Mouse (Mus musculus) limb, embryonic 14.5 days (tissue): Measurements from ENCODE around the gene Slc25a53. TPM values are rescaled to one million over a fixed set of nuclear protein-coding genes. Genes with fewer than 3 reads are reported as not detected.
"Not testable (repeated sequence)": the region's sequence is repeated elsewhere in the genome, so short reads cannot be mapped to it uniquely, and the experiment has no call there.

Experiments used
- ATAC-seq: fragments of 200-750 bp; cut with Nextera tagmentation; 2 replicates; pipeline ENCODE4 v1.8.0; 2017; ENCODE audit warnings: low read depth, moderate number of reproducible peaks, moderate TSS enrichment; ENCODE audit not compliant: low FRiP score
- DNase-seq: peaks from one replicate; pipeline ENCODE4 v3.0.0-alpha.2; 2015; ENCODE audit warnings: low spot score
- H3K27ac ChIP-seq: fragments of 300-500 bp; sonication (generic); replicated peaks from 2 replicates; pipeline ENCODE4 v1.5.1; 2014; ENCODE audit warnings: low read depth, mild to moderate bottlenecking, low read length, moderate library complexity, mixed read lengths
- H3K27me3 ChIP-seq: fragments of 300-500 bp; sonication (generic); 2 replicates; pipeline ENCODE4 v1.6.1; 2014; ENCODE audit warnings: low read length, mixed read lengths; ENCODE audit not compliant: control insufficient read depth, insufficient read depth
- H3K36me3 ChIP-seq: fragments of 300-500 bp; sonication (generic); 2 replicates; pipeline ENCODE4 v1.6.1; 2014; ENCODE audit warnings: mild to moderate bottlenecking, low read length, moderate library complexity, mixed read lengths; ENCODE audit not compliant: control insufficient read depth, insufficient read depth
- H3K4me1 ChIP-seq: fragments of 300-500 bp; sonication (generic); 2 replicates; pipeline ENCODE4 v1.6.1; 2014; ENCODE audit warnings: antibody characterized with exemption, low read length, mixed read lengths; ENCODE audit not compliant: control insufficient read depth, insufficient read depth
- H3K4me2 ChIP-seq: fragments of 300-500 bp; sonication (generic); replicated peaks from 2 replicates; pipeline ENCODE4 v1.6.1; 2014; ENCODE audit warnings: low read depth, mild to moderate bottlenecking, low read length, moderate library complexity; ENCODE audit not compliant: severe bottlenecking
- H3K4me3 ChIP-seq: fragments of 300-500 bp; sonication (generic); replicated peaks from 2 replicates; pipeline ENCODE4 v1.5.1; 2014; ENCODE audit warnings: low read length
- H3K9ac ChIP-seq: fragments of 300-500 bp; sonication (generic); 2 replicates; pipeline ENCODE4 v1.6.1; 2014; ENCODE audit warnings: mild to moderate bottlenecking, low read depth, low read length, moderate library complexity; ENCODE audit not compliant: severe bottlenecking
- H3K9me3 ChIP-seq: fragments of 300-500 bp; sonication (generic); 2 replicates; pipeline ENCODE4 v1.6.1; 2016; ENCODE audit warnings: low read length; ENCODE audit not compliant: control insufficient read depth
- POLR2A ChIP-seq: fragments of 200-500 bp; IDR thresholded peaks from 2 replicates; pipeline ENCODE4 v1.8.0; 2012; ENCODE audit warnings: inconsistent platforms, mild to moderate bottlenecking, moderate library complexity, borderline replicate concordance; ENCODE audit not compliant: insufficient read depth, insufficient read length; ENCODE audit errors: extremely low read depth
- WGBS: fragments of 180-500 bp; shearing (Covaris S2); extraction: QIAGEN DNeasy Blood & Tissue Kit; methylation state at CpG from one replicate; pipeline ENCODE4 v1.1.7; 2014; 5-methylcytosine and 5-hydroxymethylcytosine counted together
- polyA plus RNA-seq, 2 experiments: library from polyadenylated mRNA; depleted of rRNA in 1 of 2; stranded (reverse) in 1 of 2; unstranded in 1 of 2; fragments of >200 nt; fragmentation: Nextera tagmentation in 1 of 2; extraction: Ambion mirVana in 1 of 2; gene quantifications; 2 replicates each; pipeline versions ENCODE4 v1.2.1 to v1.2.3; 2012 to 2014

Slc25a53 gene
- polyA plus RNA-seq, 2 experiments, result 10.8 to 13.7 TPM

DNA sequence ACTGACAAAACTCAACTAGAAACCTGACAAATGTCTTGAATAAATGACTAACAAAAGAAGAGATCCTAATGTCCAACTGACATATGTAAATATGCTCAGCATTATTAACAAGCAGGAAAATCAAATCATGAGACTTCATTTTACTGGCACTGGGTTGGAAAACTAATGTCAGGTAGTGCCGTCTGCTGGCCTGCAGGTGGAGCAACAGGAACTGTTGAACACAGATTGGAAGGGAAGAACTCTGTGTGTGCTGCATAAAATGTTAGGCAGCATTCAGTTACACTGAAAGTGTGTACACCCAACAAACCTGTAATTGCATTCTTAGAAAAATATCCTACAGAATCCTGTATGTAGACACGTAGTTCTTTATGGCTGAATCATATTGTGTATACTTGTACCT lies 78.4 kb downstream of the Slc25a53 start:
- no peak overlapping the region for H3K27ac ChIP-seq

DNA sequence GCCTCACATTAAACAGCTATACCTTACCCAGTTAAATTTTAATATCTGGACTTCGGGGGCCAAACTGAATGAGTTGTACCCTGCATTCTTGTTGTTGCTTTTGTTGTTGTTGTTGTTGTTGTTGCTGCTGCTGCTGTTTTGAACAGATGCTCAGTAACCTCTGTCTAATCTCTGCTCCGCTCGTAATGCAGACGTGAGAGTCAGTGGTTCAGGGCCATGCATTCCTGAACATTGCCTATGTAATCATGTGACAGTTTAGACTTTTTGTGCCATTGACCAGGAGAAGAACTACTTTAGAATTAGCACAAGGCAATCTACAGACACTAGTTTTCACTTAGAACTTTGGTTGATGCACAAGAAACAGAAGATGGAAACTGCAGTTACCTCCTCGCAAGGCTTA lies 79.8 kb downstream of the Slc25a53 start:
- not testable (repeated sequence) for H3K27me3 ChIP-seq, DNase-seq, H3K9me3 ChIP-seq, H3K9ac ChIP-seq, H3K36me3 ChIP-seq, ATAC-seq, H3K4me1 ChIP-seq, H3K27ac ChIP-seq
- 67% methylated on average over 5 of the region's 5 CpGs for WGBS
- peak overlapping the region; percentile 35 for H3K4me2 ChIP-seq
- H3K4me3 ChIP-seq, result peak overlapping the region; percentile 27; the same call in 1 of the 2 replicates

More for the DNA sequence above, 78.4 kb downstream of the Slc25a53 start:
- no peaks in the 10 kb centered on the region for H3K27me3 ChIP-seq
- no peak for TF ChIP-seq POLR2A
- 18% methylated on average over 2 of the region's 2 CpGs for WGBS
- H3K4me1 ChIP-seq, result no peaks in the 10 kb centered on the region
- no peak overlapping the region for H3K4me2 ChIP-seq
- no peak overlapping the region for H3K9ac ChIP-seq
- H3K4me3 ChIP-seq, result no peak overlapping the region
- no peaks in the 10 kb centered on the region for H3K36me3 ChIP-seq
- no peak for ATAC-seq
- H3K9me3 ChIP-seq, result no peaks in the 10 kb centered on the region
- DNase-seq, result no peak

DNA sequence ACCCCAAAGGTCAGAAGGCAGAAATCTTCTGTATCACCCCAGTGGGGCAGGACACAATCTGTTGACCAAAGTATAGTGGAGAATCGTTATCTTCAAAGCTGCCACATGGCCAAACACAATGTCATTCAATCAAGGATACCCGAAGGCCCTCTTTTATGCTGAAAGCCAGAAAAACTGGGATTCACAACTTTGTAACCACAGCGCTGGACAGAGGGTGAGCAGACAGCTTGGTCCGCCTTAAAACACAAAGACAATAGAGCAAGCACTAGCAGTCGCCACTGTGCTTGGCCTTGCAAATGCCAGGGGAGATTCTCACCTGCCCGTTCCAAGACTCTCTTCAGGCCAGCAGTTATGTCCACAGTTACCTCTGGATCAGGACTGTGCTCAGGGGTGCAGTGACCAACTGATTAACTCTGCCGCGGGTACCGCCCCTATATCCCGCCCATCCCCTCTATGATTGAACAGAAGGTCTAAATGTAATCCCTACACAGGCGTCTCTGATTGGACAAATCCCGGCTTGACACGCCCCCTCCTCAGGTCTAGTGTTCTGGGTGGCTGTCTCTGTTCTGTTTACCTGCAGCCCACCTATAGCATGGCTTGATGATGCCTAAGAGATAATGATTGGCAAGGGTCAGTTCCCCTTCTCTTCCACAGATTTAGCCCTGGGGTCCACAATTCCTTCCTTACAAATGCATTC lies 80.4 kb downstream of the Slc25a53 start:
- H3K4me3 ChIP-seq, result peak overlapping the region; percentile 27
- H3K4me2 ChIP-seq, result peak overlapping the region; percentile 38
- not testable (repeated sequence) for H3K27me3 ChIP-seq, H3K9ac ChIP-seq, H3K9me3 ChIP-seq, H3K36me3 ChIP-seq, H3K4me1 ChIP-seq, H3K27ac ChIP-seq
- WGBS, result 28% methylated on average over 13 of the region's 13 CpGs
- DNase-seq (peak; percentile 52), ATAC-seq (peak; percentile 96)

DNA sequence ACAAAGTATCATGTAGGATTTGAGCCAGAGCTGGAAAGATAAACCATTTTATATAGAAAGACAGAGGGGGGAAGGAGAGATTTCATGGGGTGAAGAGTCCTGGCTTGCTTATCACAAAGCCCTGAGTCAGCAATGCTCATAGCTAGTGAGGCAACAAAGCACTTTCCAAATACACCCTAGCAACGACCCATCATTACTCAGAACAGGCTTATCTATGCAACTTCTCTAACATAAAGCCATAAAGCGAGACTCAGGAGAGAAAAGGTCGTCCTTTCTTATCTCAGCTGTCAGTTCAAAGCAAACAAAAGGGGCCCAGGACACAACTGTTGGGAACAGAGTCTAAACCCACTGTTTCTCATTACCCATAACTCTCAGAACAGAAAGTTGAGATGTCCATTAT lies 100.1 kb downstream of the Slc25a53 start:
- Histone ChIP-seq H3K4me3 (no peak overlapping the region), H3K27me3 (no peaks in the 10 kb centered on the region), H3K4me1 (no peaks in the 10 kb centered on the region), H3K9me3 (no peaks in the 10 kb centered on the region), H3K27ac (no peak overlapping the region), H3K4me2 (no peak overlapping the region), H3K36me3 (no peaks in the 10 kb centered on the region), H3K9ac (no peak overlapping the region)
- TF ChIP-seq POLR2A, result no peak
- ATAC-seq (no peak), DNase-seq (no peak)
- WGBS, result 39% methylated on average over 3 of the region's 3 CpGs

Other genes starting within 250 kb of the Slc25a53 start
- 16.1 and 16.9 TPM in 2 replicates for gene Plp1, start 215.6 kb downstream of the Slc25a53 start, polyA plus RNA-seq (2012; rRNA removed)
- 5.8 and 6.2 TPM in 2 replicates for gene Plp1, start 215.6 kb downstream of the Slc25a53 start, polyA plus RNA-seq (2014; fragmentation: Nextera tagmentation; extraction: Ambion mirVana)
- 0.09 and 0.16 TPM in 2 replicates for gene Rab9b, start 169.5 kb downstream of the Slc25a53 start, polyA plus RNA-seq (2012; rRNA removed)
- 0.23 and 0.44 TPM in 2 replicates for gene Rab9b, start 169.5 kb downstream of the Slc25a53 start, polyA plus RNA-seq (2014; fragmentation: Nextera tagmentation; extraction: Ambion mirVana)
- gene H2bfm, start 111.0 kb downstream of the Slc25a53 start, polyA plus RNA-seq (2012; rRNA removed), result not detected in 2 replicates
- not detected in 2 replicates for gene H2bfm, start 111.0 kb downstream of the Slc25a53 start, polyA plus RNA-seq (2014; fragmentation: Nextera tagmentation; extraction: Ambion mirVana)
- 13.4 and 19.8 TPM in 2 replicates for gene Tmsb15b2, start 62.8 kb downstream of the Slc25a53 start, polyA plus RNA-seq (2012; rRNA removed)
- gene Tmsb15b2, start 62.8 kb downstream of the Slc25a53 start, polyA plus RNA-seq (2014; fragmentation: Nextera tagmentation; extraction: Ambion mirVana), result 51.9 and 55.5 TPM in 2 replicates
- gene Tmsb15l, start 61.4 kb downstream of the Slc25a53 start, polyA plus RNA-seq (2012; rRNA removed), result 4.8 and 8.3 TPM in 2 replicates
- 5.3 and 6.6 TPM in 2 replicates for gene Tmsb15l, start 61.4 kb downstream of the Slc25a53 start, polyA plus RNA-seq (2014; fragmentation: Nextera tagmentation; extraction: Ambion mirVana)
- 6.3 and 11.3 TPM in 2 replicates for gene Tmsb15b1, start 61.4 kb downstream of the Slc25a53 start, polyA plus RNA-seq (2012; rRNA removed)
- 28.5 and 30.8 TPM in 2 replicates for gene Tmsb15b1, start 61.4 kb downstream of the Slc25a53 start, polyA plus RNA-seq (2014; fragmentation: Nextera tagmentation; extraction: Ambion mirVana)
- 11.4 TPM in 2 replicates for gene Zcchc18, start 45.1 kb downstream of the Slc25a53 start, polyA plus RNA-seq (2012; rRNA removed)
- 17.1 and 21.3 TPM in 2 replicates for gene Zcchc18, start 45.1 kb downstream of the Slc25a53 start, polyA plus RNA-seq (2014; fragmentation: Nextera tagmentation; extraction: Ambion mirVana)
- 2.5 and 2.7 TPM in 2 replicates for gene Fam199x, start 11.3 kb upstream of the Slc25a53 start, polyA plus RNA-seq (2012; rRNA removed)
- 6.7 and 7.8 TPM in 2 replicates for gene Fam199x, start 11.3 kb upstream of the Slc25a53 start, polyA plus RNA-seq (2014; fragmentation: Nextera tagmentation; extraction: Ambion mirVana)
- 0.11 TPM in 1 of 2 replicates, not detected in the other for gene Esx1, start 83.8 kb upstream of the Slc25a53 start, polyA plus RNA-seq (2012; rRNA removed)
- not detected in 2 replicates for gene Esx1, start 83.8 kb upstream of the Slc25a53 start, polyA plus RNA-seq (2014; fragmentation: Nextera tagmentation; extraction: Ambion mirVana)